Mouse (Mus musculus) gastrocnemius, adult 2 months (tissue): ENCODE results near the gene Gm2001. TPM values are rescaled to one million over a fixed set of nuclear protein-coding genes. Genes with fewer than 3 reads are reported as not detected.
"Not testable (repeated sequence)": the region's sequence is repeated elsewhere in the genome, so short reads cannot be mapped to it uniquely, and the experiment has no call there.

Source experiments
- DNase-seq: peaks from one replicate; pipeline ENCODE4 v3.0.0; 2022
- H3K27ac ChIP-seq: fragments of 200-600 bp; 2 replicates; pipeline ENCODE4 v1.8.1; 2022; ENCODE audit warnings: mild to moderate bottlenecking
- H3K4me3 ChIP-seq: fragments of 200-600 bp; 2 replicates; pipeline ENCODE4 v1.8.1; 2022; ENCODE audit warnings: mild to moderate bottlenecking, moderate library complexity
- intact Hi-C: fragments of 180-260 bp; cut with DNase I; formaldehyde crosslinking; loops from one replicate; pipeline ENCODE4 v1.15.1; 2025
- long read RNA-seq, 2 experiments: library from polyadenylated mRNA; stranded (forward); transcript quantifications; one replicate each; pipeline ENCODE4 v2.0.0; 2021
- total RNA-seq, 2 experiments: library from RNA; stranded (reverse); gene quantifications; 2 replicates each; pipeline ENCODE4 v1.2.3; 2021

Gene Gm2001
- not detected for total RNA-seq
- long read RNA-seq, experiment 1 = 0 reads
- long read RNA-seq, experiment 2 = 0 reads

- intact Hi-C loops, DNase-seq, H3K4me3 ChIP-seq, H3K27ac ChIP-seq: not testable (repeated sequence)
Measured at GRCm38 (mm10) chr12:87842239-87842638, at the start of gene Gm2001. Gene Gm2001, minus strand, starts transcription at chr12:87842339.

DNA sequence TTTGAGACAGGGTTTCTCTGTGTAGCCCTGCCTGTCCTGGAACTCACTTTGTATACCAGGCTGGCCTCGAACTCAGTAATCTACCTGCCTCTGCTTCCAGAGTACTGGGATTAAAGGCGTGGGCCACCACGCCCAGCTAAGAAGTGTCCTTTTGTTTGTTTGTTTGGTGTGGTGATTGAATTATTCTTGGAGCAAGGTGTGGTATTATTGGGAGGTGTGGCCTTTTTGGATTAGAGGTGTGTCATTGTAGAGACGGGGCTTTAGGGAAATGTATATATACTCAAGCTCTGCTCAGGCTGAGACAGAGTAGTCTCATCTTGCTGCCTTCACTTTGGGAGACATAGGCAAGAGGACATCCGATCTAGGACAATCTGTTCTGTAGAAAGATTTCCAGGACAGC is 31.6 kb upstream of the Gm2001 start, which contains the start of gene Gm2016:
Gene Gm2016, plus strand, starts transcription at position 301 of the 400 bp plus-strand sequence.
- intact Hi-C loops, H3K27ac ChIP-seq, H3K4me3 ChIP-seq, DNase-seq: not testable (repeated sequence)

DNA sequence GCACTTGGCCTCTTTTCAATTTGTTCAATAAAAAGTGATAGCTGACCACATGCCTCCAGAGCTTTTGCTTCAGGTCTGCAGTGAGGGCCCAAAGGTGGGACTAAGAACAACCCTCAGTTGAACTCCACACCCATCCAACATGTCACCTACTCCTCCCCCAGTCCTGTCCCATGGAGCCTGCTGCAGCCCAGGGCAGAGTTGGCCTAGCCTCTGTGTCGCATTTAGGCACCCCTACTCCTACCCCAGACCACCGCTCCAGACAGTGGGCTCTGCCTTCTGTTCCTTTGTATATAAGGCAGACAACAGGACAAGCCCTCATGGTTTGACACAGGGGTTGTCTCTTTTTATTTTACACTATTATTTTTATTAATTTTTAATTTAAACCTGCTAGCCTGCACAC is 21.9 kb upstream of the Gm2001 start:
- intact Hi-C loops, H3K4me3 ChIP-seq, DNase-seq, H3K27ac ChIP-seq: not testable (repeated sequence)

GRCm38 (mm10) chr12:87863638-87864037 is 21.5 kb upstream of the Gm2001 start:
- intact Hi-C loops, H3K4me3 ChIP-seq, H3K27ac ChIP-seq: not testable (repeated sequence)
- peak; percentile 17 for DNase-seq

DNA sequence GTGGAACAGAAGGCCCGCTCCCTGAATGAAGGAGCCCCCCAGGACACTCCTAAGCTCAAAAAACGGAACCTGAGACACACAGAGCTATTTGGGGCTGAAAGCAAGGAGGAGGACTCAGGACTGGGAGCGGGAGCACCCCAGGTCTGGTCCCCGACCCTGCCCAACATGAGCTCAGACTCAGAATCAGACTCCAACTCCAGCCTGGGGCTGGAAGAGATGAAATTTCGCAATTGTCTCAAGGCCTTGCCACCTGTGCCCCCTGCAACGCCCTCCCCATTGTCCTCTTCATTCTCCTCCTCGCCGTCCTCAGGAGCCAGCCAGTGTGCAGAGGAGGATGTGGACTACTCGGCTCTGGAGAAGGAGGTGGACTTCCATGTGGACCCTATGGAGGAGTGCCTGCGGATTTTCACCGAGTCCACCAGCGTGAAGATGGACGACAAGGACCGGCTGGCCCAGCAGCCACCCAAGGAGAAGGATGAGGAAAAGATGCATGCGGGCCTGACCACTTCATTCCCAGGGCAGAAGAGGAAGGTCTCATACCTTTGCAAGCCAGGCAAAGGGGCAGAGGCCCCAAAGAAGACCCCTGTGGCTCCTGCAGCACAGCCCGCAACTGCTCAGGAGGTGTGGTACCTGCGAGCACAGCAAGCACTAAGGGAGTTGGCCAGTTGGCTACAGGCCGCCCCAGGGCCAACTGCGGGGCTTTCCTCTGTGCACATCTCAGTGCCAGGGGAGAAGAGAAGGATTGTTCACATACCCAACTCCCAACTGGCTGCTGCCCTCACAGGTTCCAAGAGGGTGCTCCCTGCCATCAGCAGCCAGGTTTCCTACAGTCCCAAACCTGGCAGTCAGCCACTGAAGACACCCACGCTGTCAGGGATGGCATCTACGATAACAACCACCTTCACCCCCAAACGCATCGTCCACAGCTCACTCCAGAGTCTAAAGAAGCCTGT is 19.9 kb upstream of the Gm2001 start:
- H3K27ac ChIP-seq, intact Hi-C loops, H3K4me3 ChIP-seq: not testable (repeated sequence)
- peak; percentile 19 for DNase-seq

- intact Hi-C loops, DNase-seq, H3K4me3 ChIP-seq, H3K27ac ChIP-seq: not testable (repeated sequence)
Measured at GRCm38 (mm10) chr12:87856067-87856466, 13.9 kb upstream of the Gm2001 start.

DNA sequence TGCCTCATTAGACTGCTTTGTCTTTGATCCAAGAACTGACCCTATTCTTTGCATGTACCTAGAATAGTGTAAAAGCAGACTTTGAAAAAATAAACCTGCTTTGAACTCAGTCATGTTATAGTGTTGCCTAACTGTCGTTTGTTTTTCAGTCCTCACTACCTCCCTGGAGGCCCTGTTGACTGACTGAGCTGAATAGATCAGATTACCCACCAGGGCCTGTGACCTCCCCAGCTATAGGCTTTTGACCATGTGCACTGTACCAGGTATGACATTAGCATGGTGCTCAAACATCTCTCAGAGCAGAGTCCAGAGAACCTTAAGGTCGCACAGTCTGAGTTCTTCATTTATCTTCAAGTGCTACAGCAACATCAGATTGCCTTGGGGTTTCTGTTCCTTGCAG is 8.5 kb upstream of the Gm2001 start:
- H3K4me3 ChIP-seq, DNase-seq, H3K27ac ChIP-seq, intact Hi-C loops: not testable (repeated sequence)

- intact Hi-C loops = not testable (repeated sequence)
Measured at GRCm38 (mm10) chr12:87816277-87816676, 25.9 kb downstream of the Gm2001 start, which contains the start of gene BB287469. Gene BB287469, plus strand, starts transcription at chr12:87816577.

GRCm38 (mm10) chr12:87797971-87798370 is 44.2 kb downstream of the Gm2001 start:
- intact Hi-C loops, H3K4me3 ChIP-seq: not testable (repeated sequence)

More at GRCm38 (mm10) chr12:87816277-87816676, 25.9 kb downstream of the Gm2001 start, which contains the start of gene BB287469:
- not testable (repeated sequence) for H3K27ac ChIP-seq, DNase-seq, H3K4me3 ChIP-seq

DNA sequence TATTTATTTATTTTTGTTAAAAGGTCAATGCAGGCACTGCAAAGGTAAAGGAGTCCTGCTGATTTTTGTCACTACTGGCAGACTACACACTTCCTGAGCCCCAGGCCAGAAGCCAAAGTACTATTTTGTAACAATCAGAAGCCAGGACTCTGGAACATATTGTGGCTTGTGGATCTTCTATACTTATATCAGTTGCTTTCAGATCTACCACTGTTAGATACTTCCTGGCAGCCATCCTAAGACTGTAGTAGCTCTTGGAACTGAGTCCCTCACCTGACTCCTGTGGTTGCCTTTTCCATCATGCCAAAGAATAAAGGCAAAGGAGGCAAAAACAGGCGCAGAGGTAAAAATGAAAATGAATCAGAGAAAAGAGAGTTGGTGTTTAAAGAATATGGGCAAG is 46.9 kb downstream of the Gm2001 start, which contains the start of gene Gm21936:
Gene Gm21936, plus strand, starts transcription at position 301 of the 400 bp plus-strand sequence.
- H3K4me3 ChIP-seq, DNase-seq, intact Hi-C loops, H3K27ac ChIP-seq: not testable (repeated sequence)

More at GRCm38 (mm10) chr12:87797971-87798370, 44.2 kb downstream of the Gm2001 start:
- not testable (repeated sequence) for H3K27ac ChIP-seq, DNase-seq

Other genes with a start within 250 kb of the Gm2001 start
- gene Oog1, start 239.7 kb downstream of the Gm2001 start, total RNA-seq = not detected
- gene Gm4027, start 223.5 kb downstream of the Gm2001 start, total RNA-seq = not detected
- gene Gm16381, start 197.7 kb downstream of the Gm2001 start, total RNA-seq = not detected
- gene Gm21319, start 66.6 kb downstream of the Gm2001 start, total RNA-seq = not detected
- not detected for gene Gm21936, start 46.8 kb downstream of the Gm2001 start, total RNA-seq
- gene BB287469, start 25.8 kb downstream of the Gm2001 start, total RNA-seq = not detected
- not detected for gene Gm2016, start 31.7 kb upstream of the Gm2001 start, total RNA-seq
- not detected for gene Gm2022, start 53.0 kb upstream of the Gm2001 start, total RNA-seq
- gene Gm2035, start 77.5 kb upstream of the Gm2001 start, total RNA-seq = not detected
- not detected for gene Gm2042, start 111.7 kb upstream of the Gm2001 start, total RNA-seq
- not detected for gene Gm2075, start 169.5 kb upstream of the Gm2001 start, total RNA-seq
- not detected for gene Gm6803, start 176.4 kb upstream of the Gm2001 start, total RNA-seq
- not detected for gene Gm2056, start 184.7 kb upstream of the Gm2001 start, total RNA-seq
- gene Gm16368, start 241.4 kb upstream of the Gm2001 start, total RNA-seq = not detected